Mouse (Mus musculus): ENCODE data around the gene Gpr157.
A peak's percentile ranks its signal among the peaks of the same experiment; 100 is the strongest.
"Not testable (repeated sequence)": the region's sequence is repeated elsewhere in the genome, so short reads cannot be mapped to it uniquely, and the experiment has no call there.

Gpr157 gene

GRCm38 (mm10) chr4:150087161-150087889, at the start of gene Gpr157:
Gpr157 (plus strand) TSS chr4:150087365.
- peak; percentile 98 for DNase-seq

GRCm38 (mm10) chr4:150038533-150038932, 48.6 kb upstream of the Gpr157 start:
- DNase-seq, result no peak

- no peak for DNase-seq
Measured at GRCm38 (mm10) chr4:150040003-150040581, 47.1 kb upstream of the Gpr157 start.

- not testable (repeated sequence) for DNase-seq
Measured at GRCm38 (mm10) chr4:150040856-150041255, 46.3 kb upstream of the Gpr157 start.

- DNase-seq, result no peak
Measured at GRCm38 (mm10) chr4:150041346-150042110, 45.6 kb upstream of the Gpr157 start.

GRCm38 (mm10) chr4:150043591-150043990, 43.6 kb upstream of the Gpr157 start:
- DNase-seq, result no peak

GRCm38 (mm10) chr4:150048038-150048437, 39.1 kb upstream of the Gpr157 start:
- peak; percentile 80 for DNase-seq

- DNase-seq, result peak; percentile 34
Measured at GRCm38 (mm10) chr4:150048478-150049156, 38.5 kb upstream of the Gpr157 start.

- DNase-seq, result peak; percentile 19
Measured at GRCm38 (mm10) chr4:150049157-150049513, 38.0 kb upstream of the Gpr157 start.

GRCm38 (mm10) chr4:150049564-150050226, 37.5 kb upstream of the Gpr157 start:
- DNase-seq, result peak; percentile 34

GRCm38 (mm10) chr4:150051514-150051913, 35.7 kb upstream of the Gpr157 start:
- no peak for DNase-seq

- DNase-seq, result no peak
Measured at GRCm38 (mm10) chr4:150052380-150052779, 34.8 kb upstream of the Gpr157 start.

GRCm38 (mm10) chr4:150056171-150056570, 31.0 kb upstream of the Gpr157 start:
- no peak for DNase-seq

GRCm38 (mm10) chr4:150057722-150058121, 29.4 kb upstream of the Gpr157 start:
- DNase-seq, result no peak

GRCm38 (mm10) chr4:150059841-150060468, 27.2 kb upstream of the Gpr157 start:
- DNase-seq, result no peak

GRCm38 (mm10) chr4:150060469-150061170, 26.5 kb upstream of the Gpr157 start:
- DNase-seq, result no peak

GRCm38 (mm10) chr4:150061432-150062225, 25.5 kb upstream of the Gpr157 start:
- DNase-seq, result no peak

- DNase-seq, result no peak
Measured at GRCm38 (mm10) chr4:150066706-150067323, 20.4 kb upstream of the Gpr157 start.

GRCm38 (mm10) chr4:150068216-150068615, 18.9 kb upstream of the Gpr157 start:
- no peak for DNase-seq

- no peak for DNase-seq
Measured at GRCm38 (mm10) chr4:150070136-150070535, 17.0 kb upstream of the Gpr157 start.

Data from retina, postnatal 1 day (tissue).